Mouse (Mus musculus): Measurements from ENCODE around the gene Mrpl21. TPM values are rescaled to one million over a fixed set of nuclear protein-coding genes. Genes with fewer than 3 reads are reported as not detected.
A peak's percentile ranks its signal among the peaks of the same experiment; 100 is the strongest.

Gene Mrpl21
- polyA plus RNA-seq, 1 experiment: 81.2 TPM

DNA sequence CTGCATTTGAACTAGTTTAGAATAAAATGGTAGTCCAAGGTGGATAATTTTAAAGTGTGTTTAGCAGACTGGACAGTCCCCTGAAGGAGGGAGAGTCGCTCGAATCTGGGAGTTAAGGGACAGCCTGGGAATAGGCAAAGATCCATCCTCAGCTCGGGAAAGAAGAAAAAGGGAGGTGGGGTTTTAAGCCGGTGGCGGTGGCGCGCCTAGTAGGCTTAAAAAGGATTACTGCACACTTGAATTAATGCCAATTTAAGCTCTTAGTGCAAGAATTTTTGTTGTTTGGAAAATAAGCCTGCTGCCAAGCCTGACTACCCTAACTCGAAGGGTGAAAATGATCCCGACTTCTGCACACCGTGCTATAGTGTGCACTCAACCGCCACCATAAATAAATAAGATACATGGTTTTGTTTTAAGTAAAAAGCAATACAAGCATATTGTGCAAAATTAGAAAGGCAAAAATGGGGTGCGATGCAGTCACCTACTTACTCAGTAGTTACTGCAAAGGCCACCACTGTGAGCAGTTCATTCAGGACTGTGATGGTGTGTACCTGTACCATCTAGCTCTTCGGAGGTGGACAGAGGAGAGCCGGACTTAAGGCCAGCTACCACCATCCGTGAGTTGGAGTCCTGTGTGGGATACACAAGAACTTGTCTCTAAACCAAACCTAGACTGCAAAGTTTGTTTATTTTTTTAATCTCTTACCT, 43.2 kb downstream of the Mrpl21 start:
- Histone ChIP-seq H3ac (ENCODE audit: control insufficient read depth, insufficient read length) (peak overlapping the region; percentile 3), H3K27me3 (ENCODE audit: control insufficient read depth, insufficient read depth, insufficient read length) (no peaks in the 10 kb centered on the region), H3K79me2 (ENCODE audit: control insufficient read depth, insufficient read depth) (peaks cover 9% of the 10 kb centered on the region), H3K36me3 (ENCODE audit: control insufficient read depth, insufficient read depth) (no peaks in the 10 kb centered on the region), H3K4me3 (peak overlapping the region; percentile 49), H3K4me2 (ENCODE audit: low read depth) (peak overlapping the region; percentile 95)
- TF ChIP-seq TCF12 (IDR thresholded peaks at IDR 0.05; ENCODE audit: insufficient read depth, poor library complexity, severe bottlenecking) (no peak), REST (IDR thresholded peaks at IDR 0.05; ENCODE audit: insufficient read depth, insufficient read length) (no peak), POLR2A (IDR thresholded peaks at IDR 0.05; ENCODE audit: insufficient read length, low read depth) (no peak), CEBPB (IDR thresholded peaks at IDR 0.05; ENCODE audit: insufficient read depth, poor library complexity, severe bottlenecking) (no peak)

- Histone ChIP-seq H3K4me2 (ENCODE audit: low read depth) (no peak overlapping the region), H3K4me3 (peak overlapping the region; percentile 49), H3ac (ENCODE audit: control insufficient read depth, insufficient read length) (no peak overlapping the region), H3K36me3 (ENCODE audit: control insufficient read depth, insufficient read depth) (no peaks in the 10 kb centered on the region), H3K27me3 (ENCODE audit: control insufficient read depth, insufficient read depth, insufficient read length) (no peaks in the 10 kb centered on the region), H3K79me2 (ENCODE audit: control insufficient read depth, insufficient read depth) (peaks cover 11% of the 10 kb centered on the region)
- TF ChIP-seq USF1 (IDR thresholded peaks at IDR 0.05; ENCODE audit: low read depth) (no peak), REST (IDR thresholded peaks at IDR 0.05; ENCODE audit: insufficient read depth, insufficient read length) (no peak), E2F4 (IDR thresholded peaks at IDR 0.05; ENCODE audit: insufficient read depth) (no peak), TCF12 (IDR thresholded peaks at IDR 0.05; ENCODE audit: insufficient read depth, poor library complexity, severe bottlenecking) (no peak), SRF (IDR thresholded peaks at IDR 0.05; ENCODE audit: control insufficient read depth, insufficient read length, low read depth) (no peak), TCF3 (IDR thresholded peaks at IDR 0.05; ENCODE audit: insufficient read length, low read depth) (no peak), POLR2A (IDR thresholded peaks at IDR 0.05; ENCODE audit: insufficient read length, low read depth) (no peak), MYOG (IDR thresholded peaks at IDR 0.05; ENCODE audit: control insufficient read depth in 1 of 3, insufficient read depth in 1 of 3, insufficient read length in 2 of 3, low read depth in 2 of 3) (no peak), CEBPB (IDR thresholded peaks at IDR 0.05; ENCODE audit: insufficient read depth, poor library complexity, severe bottlenecking) (no peak), MAX (IDR thresholded peaks at IDR 0.05; ENCODE audit: low read depth) (no peak)
Observed at GRCm38 (mm10) chr19:3326479-3327047, 43.9 kb downstream of the Mrpl21 start.

DNA sequence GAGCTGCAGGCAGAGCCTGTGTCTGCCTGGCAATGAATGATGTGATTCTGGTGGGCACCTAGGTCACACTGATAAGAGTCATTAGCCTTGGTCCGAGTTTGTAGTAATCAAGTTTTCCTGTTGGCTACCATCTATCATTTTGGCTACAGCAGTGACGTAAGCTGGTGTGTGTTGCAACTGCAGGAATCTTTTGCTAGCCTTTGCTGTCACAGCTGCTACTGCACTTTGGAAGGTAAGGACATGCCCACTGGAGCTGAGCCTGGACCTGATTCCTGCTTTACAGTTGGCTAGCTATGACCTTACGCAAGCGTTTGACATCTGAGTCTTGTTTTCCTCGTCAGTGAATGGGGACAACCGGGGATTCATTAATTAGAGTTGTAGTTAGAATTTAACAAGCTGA, 50.5 kb downstream of the Mrpl21 start:
- TF ChIP-seq CEBPB (IDR thresholded peaks at IDR 0.05; ENCODE audit: insufficient read depth, poor library complexity, severe bottlenecking) (peak; percentile 55; the same call in 1 of the 2 replicates), MYOG (IDR thresholded peaks at IDR 0.05; ENCODE audit: control insufficient read depth in 1 of 3, insufficient read depth in 1 of 3, insufficient read length in 2 of 3, low read depth in 2 of 3) (peak in 1 of 3 experiments; percentile 20), E2F4 (IDR thresholded peaks at IDR 0.05; ENCODE audit: insufficient read depth) (no peak)

GRCm38 (mm10) chr19:3333694-3334515, 51.2 kb downstream of the Mrpl21 start:
- H3K4me3 ChIP-seq: no peak overlapping the region
- no peak for TF ChIP-seq SRF (IDR thresholded peaks at IDR 0.05; ENCODE audit: control insufficient read depth, insufficient read length, low read depth)
- peak in 1 of 3 experiments; percentile 29 for TF ChIP-seq MYOD1 (IDR thresholded peaks at IDR 0.05; ENCODE audit: control insufficient read depth in 1 of 3, insufficient read length in 2 of 3, low read depth in 2 of 3)
- peak; percentile 96 for TF ChIP-seq CEBPB (IDR thresholded peaks at IDR 0.05; ENCODE audit: insufficient read depth, poor library complexity, severe bottlenecking)
- no peak overlapping the region for H3ac ChIP-seq (ENCODE audit: control insufficient read depth, insufficient read length)
- H3K27me3 ChIP-seq (ENCODE audit: control insufficient read depth, insufficient read depth, insufficient read length): no peaks in the 10 kb centered on the region
- peaks cover 12% of the 10 kb centered on the region for H3K79me2 ChIP-seq (ENCODE audit: control insufficient read depth, insufficient read depth)
- no peaks in the 10 kb centered on the region for H3K36me3 ChIP-seq (ENCODE audit: control insufficient read depth, insufficient read depth)
- no peak overlapping the region for H3K4me2 ChIP-seq (ENCODE audit: low read depth)

More for the DNA sequence above, 50.5 kb downstream of the Mrpl21 start:
- H3K27me3 ChIP-seq (ENCODE audit: control insufficient read depth, insufficient read depth, insufficient read length): no peaks in the 10 kb centered on the region
- no peak overlapping the region for H3K4me3 ChIP-seq
- no peak overlapping the region for H3K4me2 ChIP-seq (ENCODE audit: low read depth)
- no peaks in the 10 kb centered on the region for H3K36me3 ChIP-seq (ENCODE audit: control insufficient read depth, insufficient read depth)
- peaks cover 13% of the 10 kb centered on the region for H3K79me2 ChIP-seq (ENCODE audit: control insufficient read depth, insufficient read depth)
- no peak overlapping the region for H3ac ChIP-seq (ENCODE audit: control insufficient read depth, insufficient read length)

DNA sequence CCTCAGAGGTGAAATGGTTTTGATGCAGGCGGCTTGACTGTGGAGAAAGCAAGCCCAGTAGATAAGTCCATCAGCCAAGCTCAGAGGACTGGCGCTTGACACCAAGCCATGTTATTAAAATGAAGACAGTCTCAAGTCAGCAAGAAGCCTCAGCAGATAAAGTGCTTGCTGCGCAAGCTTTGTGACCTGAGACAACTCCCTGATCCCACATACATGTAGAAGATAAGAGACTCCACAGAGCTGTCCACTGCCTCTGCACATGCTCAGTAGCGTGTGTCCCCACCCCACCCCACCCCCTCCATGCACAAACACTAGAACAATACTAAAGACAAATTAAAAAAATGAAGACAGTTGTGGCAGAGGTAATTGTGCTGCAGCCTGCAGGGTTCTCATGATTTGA, 51.8 kb downstream of the Mrpl21 start:
- TF ChIP-seq CEBPB (IDR thresholded peaks at IDR 0.05; ENCODE audit: insufficient read depth, poor library complexity, severe bottlenecking) (no peak), POLR2A (IDR thresholded peaks at IDR 0.05; ENCODE audit: insufficient read length, low read depth) (no peak), MYOG (IDR thresholded peaks at IDR 0.05; ENCODE audit: control insufficient read depth in 1 of 3, insufficient read depth in 1 of 3, insufficient read length in 2 of 3, low read depth in 2 of 3) (no peak), SRF (IDR thresholded peaks at IDR 0.05; ENCODE audit: control insufficient read depth, insufficient read length, low read depth) (no peak), E2F4 (IDR thresholded peaks at IDR 0.05; ENCODE audit: insufficient read depth) (no peak), REST (IDR thresholded peaks at IDR 0.05; ENCODE audit: insufficient read depth, insufficient read length) (no peak), TCF12 (IDR thresholded peaks at IDR 0.05; ENCODE audit: insufficient read depth, poor library complexity, severe bottlenecking) (no peak), MAX (IDR thresholded peaks at IDR 0.05; ENCODE audit: low read depth) (no peak), TCF3 (IDR thresholded peaks at IDR 0.05; ENCODE audit: insufficient read length, low read depth) (no peak), MYOD1 (IDR thresholded peaks at IDR 0.05; ENCODE audit: control insufficient read depth in 1 of 3, insufficient read length in 2 of 3, low read depth in 2 of 3) (no peak), POLR2AphosphoS2 (IDR thresholded peaks at IDR 0.05; ENCODE audit: insufficient read length, low read depth) (no peak), USF1 (IDR thresholded peaks at IDR 0.05; ENCODE audit: low read depth) (no peak)

More for the DNA sequence above, 51.8 kb downstream of the Mrpl21 start:
- no peak overlapping the region for H3ac ChIP-seq (ENCODE audit: control insufficient read depth, insufficient read length)
- no peaks in the 10 kb centered on the region for H3K27me3 ChIP-seq (ENCODE audit: control insufficient read depth, insufficient read depth, insufficient read length)
- no peaks in the 10 kb centered on the region for H3K36me3 ChIP-seq (ENCODE audit: control insufficient read depth, insufficient read depth)
- H3K79me2 ChIP-seq (ENCODE audit: control insufficient read depth, insufficient read depth): peaks cover 9% of the 10 kb centered on the region
- H3K4me3 ChIP-seq: no peak overlapping the region
- H3K4me2 ChIP-seq (ENCODE audit: low read depth): no peak overlapping the region
